Mouse (Mus musculus) common myeloid progenitor, adult 5-6 weeks (primary cell): ENCODE measurements at regions not wholly inside any gene's neighbourhood (a gene's known extent, or its start where the extent isn't known, plus 50 kb on each side); places are given as distances from the start of the nearest gene placed in this dataset.

Source experiments
- ATAC-seq: replicated peaks from 2 replicates; pipeline ENCODE4 v1.8.0; 2016; ENCODE audit warnings: low read depth, mild to moderate bottlenecking, moderate TSS enrichment, inconsistent platforms; ENCODE audit not compliant: poor library complexity, severe bottlenecking

GRCm38 (mm10) chr5:12922889-12923288 lies 202.3 kb upstream of the Sema3a start:
- ATAC-seq = no peak

GRCm38 (mm10) chr5:12925466-12925865 lies 199.7 kb upstream of the Sema3a start:
- ATAC-seq = no peak

GRCm38 (mm10) chr5:12926289-12926688 lies 198.9 kb upstream of the Sema3a start:
- no peak for ATAC-seq

DNA sequence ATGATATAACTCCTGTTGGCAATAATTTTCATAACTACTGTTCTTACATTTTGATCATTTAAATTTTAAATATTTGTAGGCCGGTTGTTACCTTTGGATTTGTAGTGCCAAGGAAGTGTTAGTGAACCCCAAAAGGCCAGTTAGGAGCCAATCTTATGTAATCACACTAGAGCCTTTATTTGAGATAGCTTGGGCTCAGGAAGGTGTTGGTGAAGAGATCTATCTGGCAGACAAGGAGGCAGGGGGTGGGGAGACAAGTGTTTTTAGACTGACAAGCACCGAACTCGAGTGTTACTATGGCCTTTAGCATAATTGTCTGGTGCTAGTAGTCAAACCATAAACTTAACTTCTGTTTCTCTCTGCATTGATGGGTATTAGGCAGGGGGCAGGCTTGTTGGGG lies 198.0 kb upstream of the Sema3a start:
- no peak for ATAC-seq

DNA sequence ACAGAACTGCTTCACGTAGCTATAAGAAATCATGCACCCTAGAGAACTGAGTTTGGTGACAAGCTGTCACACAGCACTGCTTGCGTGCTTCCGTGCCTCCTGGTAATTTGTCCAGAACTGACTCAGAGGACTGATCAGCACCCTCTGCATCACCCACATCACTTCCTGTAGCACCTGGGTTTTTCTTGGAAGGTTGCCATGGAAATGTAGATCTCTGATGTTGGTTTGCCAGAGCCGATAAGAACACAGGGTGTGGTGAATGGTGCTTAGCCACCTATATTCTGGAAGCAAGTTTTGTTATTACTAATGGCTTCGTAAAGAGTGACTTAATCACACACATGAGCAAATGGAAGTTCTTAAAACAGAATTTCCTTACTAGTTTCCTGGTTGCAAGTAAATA lies 188.2 kb upstream of the Sema3a start:
- ATAC-seq = 0 out of 2 replicates have a peak, but pooled peaks have one; percentile 18

DNA sequence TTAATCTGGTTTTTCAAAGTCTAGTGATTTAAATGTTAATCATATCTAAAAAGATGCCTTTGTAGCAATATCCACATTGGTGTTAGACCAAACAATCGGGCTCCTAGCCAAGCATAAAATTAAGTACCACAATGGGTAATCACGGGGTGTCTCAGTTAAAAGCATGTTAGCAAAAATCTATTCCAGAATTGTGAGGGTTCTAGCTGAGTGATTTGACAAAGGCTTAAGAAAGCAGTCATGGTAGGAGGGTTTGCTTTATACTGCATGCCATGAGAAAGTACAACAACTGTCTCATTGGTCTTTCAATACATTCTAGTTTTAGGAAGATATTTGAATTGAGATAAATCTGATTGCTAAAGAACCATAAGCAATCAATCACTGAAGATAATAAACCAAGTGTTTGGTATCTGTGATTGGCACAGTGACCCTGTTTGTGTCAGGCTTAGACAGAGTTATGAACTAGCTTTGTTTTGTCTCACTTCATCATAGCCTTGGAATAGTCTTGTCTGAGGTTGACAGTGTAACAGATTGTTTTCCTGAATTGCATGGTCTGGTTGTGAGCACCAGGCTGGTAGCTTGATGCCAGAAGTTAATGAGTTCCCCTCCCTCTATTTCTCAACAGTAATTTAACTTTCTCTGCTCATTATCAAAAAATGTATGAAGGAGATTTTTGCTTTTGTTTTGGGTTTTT lies 186.9 kb upstream of the Sema3a start:
- no peak for ATAC-seq

DNA sequence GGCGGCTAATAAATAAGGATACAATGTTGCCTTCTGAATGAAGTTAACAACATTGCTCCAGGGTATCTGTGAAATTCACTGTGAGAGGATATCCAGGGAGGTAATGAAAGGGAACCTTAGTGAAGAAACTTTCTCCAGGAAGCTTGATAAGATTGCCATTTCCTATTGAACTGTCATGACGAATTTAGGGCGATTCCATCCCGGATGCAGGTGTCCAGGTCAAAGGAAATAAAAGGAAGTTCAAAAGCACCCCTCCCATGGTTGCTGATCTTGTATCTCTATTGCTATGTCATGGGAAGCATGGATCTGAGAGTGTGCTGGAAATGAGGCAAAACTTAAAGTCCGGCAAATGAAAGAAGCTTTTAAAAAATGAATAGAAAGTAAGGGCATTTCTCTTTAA lies 180.7 kb upstream of the Sema3a start:
- ATAC-seq = peak; percentile 52

- ATAC-seq = no peak
These were observed 176.7 kb upstream of the Sema3a start for GRCm38 (mm10) chr5:12948472-12948871.

- ATAC-seq = no peak
These were observed 154.2 kb upstream of the Sema3a start for GRCm38 (mm10) chr5:12970987-12971386.

GRCm38 (mm10) chr5:12973701-12974100 lies 151.5 kb upstream of the Sema3a start:
- no peak for ATAC-seq

DNA sequence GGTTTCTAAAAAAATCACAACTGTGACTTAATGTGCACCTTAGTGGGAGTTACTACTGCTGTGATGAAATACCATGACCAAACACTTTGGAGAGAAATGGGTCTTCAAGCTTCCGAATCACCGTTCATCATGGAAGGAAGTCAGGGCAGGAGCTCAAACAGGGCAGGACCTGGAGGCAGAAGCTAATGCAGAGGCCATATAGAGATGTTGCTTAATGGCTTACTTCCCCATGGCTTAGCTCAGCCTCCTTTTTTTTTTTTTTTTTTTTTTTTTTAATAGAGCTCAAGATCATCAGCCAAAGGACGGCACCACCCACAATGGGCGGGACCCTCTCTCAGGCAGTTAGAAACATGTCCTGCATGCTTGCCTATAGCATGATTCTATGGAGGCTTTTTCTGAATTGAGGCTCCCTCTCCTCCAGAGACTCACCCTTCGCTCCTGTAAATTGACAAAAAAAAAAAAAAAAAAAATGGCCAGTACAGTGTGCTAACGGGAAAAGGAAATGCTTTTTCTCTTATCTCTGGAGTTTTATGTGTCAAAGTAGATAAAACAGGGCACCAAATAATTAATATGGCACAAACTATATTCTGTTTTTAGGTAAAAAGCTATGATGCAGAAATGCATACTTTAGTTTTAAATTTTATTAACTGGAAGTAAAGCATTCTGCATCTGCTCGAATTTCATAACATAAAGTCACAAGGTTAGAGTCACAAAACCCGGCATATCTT lies 149.0 kb upstream of the Sema3a start:
- peak; percentile 48; the same call in 1 of the 2 replicates for ATAC-seq

- peak; percentile 84 for ATAC-seq
These were observed 147.3 kb upstream of the Sema3a start for GRCm38 (mm10) chr5:12977875-12978274.

GRCm38 (mm10) chr5:12993826-12994225 lies 131.4 kb upstream of the Sema3a start:
- no peak for ATAC-seq

- ATAC-seq = no peak
These were observed 127.8 kb upstream of the Sema3a start for GRCm38 (mm10) chr5:12997440-12997839.

DNA sequence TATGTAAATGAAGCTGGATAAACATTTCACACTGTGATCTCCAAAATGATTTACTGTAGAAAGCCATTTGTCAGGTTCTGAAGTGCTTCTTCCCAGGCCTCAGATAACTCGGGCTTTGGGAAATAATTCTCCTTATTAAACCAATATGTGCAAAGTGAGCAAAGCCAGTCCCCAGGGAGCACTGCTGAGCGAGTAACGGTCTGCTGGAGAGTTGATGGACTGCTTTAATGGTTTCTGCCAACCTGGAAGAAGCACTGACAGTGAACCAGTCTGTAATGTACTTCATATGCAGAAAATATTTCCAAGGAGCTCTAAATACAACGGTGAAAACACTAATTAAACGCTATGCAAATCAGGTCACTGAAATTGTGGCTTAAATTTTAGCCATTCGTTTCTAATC lies 118.1 kb upstream of the Sema3a start:
- no peak for ATAC-seq

- ATAC-seq = no peak
These were observed 102.9 kb upstream of the Sema3a start for GRCm38 (mm10) chr5:13022270-13022669.

DNA sequence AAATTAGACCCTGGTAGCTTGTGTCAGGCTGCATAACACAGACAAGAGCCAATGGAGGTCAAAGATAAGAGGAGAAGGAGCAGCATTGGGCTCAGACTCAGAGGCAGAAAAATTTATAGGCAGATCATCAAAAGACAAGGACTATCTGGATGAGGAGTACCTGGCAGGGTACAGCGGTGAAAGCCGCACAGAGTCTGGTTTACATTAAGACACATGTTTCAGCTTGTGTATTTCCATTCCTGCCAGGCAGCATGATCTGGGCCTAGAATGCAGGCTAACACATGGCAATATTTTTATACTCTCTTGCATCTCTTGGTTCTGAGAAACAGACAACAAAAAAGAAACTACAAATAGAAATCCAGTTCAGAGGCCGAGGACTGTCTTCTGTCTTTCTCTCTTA lies 91.9 kb upstream of the Sema3a start:
- ATAC-seq = no peak

- no peak for ATAC-seq
These were observed 89.1 kb upstream of the Sema3a start for GRCm38 (mm10) chr5:13036127-13036526.

- no peak for ATAC-seq
These were observed 66.3 kb upstream of the Sema3a start for GRCm38 (mm10) chr5:13058883-13059423.

DNA sequence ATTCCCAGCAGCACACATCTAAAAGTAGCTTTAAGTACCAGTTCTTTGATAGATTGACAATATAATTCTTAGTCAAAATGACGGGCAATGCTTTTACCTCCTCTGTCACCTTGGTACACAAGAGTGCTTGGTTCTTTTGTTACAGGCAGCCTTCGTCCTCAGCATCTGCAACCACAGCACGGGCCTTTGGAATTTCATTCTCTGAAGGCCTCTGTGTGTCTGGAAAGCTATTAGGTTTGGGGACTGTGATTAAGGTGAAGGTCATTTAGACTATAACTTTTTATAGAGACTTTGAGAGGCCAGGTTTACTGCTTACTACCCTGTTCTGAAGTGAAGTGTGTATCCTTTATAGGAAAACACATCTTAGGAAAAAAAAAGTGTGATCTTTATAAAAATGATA lies 58.3 kb upstream of the Sema3a start:
- ATAC-seq = no peak
